Mouse (Mus musculus) right cerebral cortex, postnatal 25 days (tissue): ENCODE data around the gene 4930524N10Rik.

Experiments
- DNase-seq: peaks from one replicate; pipeline ENCODE4 v3.0.0; 2022

4930524N10Rik gene

DNA sequence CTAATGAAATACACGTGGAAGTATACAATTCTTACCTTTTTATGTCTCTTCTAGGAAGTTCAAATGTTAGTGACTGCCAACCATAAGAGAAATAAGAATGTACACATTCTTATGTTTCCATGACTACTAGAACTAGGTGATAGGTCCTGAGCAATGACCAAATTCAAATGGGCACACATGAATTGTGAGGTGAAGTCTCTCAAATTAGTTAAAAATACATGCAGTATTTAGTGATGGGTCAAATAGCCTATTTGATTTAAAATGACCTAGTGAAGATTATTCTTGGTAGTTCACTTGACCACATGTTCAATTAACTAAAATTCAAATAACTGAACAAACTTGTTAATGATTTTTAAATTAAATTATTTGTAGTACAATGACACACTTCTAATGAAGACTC, at the start of gene 4930524N10Rik:
Gene 4930524N10Rik, minus strand, starts transcription at position 101 of the 400 bp plus-strand sequence.
- DNase-seq: no peak

DNA sequence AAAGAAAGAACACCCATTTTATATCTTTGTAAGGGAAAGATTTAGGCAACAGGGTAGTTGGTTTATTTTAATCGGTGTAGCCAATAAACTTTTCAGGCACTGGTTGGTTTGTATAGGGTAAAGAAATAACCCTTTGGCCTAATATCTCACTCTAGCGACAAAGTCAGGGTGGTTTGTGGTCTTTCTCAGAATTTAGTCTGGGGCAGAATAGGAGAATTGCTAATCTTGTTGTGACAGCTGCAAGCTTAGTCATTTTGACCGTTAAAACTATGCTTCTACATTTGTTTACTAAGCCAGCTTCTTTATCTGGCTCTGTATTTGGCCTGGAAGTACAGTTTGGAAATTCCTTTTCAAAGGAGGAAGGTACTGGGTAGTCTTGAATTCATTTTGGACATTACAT, 6.8 kb upstream of the 4930524N10Rik start:
- DNase-seq: no peak

DNA sequence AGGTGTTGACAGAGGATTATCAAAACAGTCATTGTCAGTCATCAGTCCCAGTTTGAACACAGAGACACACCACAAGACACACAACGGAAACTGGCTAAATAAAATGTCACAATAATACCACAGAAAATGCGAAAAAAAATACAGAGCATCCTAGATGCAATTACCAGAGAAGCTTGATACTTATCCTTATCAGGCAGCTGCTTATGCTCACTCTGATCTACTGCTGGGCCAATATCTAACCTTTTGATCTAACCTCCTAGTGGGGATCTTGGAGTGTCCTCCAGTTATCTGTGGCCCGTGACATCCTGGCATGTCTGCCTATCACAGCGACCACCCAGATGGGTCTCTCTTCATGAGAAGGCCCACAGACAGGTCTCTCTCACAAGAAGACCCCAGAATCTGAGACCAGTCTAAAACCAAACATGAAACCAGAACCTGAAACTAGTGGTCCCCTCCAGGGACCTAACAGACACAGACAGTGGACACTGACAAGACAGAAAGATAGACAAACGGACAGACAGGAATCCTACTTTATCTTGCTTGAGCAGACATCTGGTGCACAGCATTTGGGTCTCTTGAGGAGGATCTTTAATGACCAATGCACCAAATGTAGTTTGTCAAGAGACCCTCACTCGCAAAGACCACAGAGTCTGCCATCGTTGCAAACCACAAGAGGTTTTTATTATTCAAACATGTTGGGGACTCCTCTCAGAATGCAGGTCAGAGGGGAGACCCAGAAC, 6.3 kb upstream of the 4930524N10Rik start:
- DNase-seq: no peak

DNA sequence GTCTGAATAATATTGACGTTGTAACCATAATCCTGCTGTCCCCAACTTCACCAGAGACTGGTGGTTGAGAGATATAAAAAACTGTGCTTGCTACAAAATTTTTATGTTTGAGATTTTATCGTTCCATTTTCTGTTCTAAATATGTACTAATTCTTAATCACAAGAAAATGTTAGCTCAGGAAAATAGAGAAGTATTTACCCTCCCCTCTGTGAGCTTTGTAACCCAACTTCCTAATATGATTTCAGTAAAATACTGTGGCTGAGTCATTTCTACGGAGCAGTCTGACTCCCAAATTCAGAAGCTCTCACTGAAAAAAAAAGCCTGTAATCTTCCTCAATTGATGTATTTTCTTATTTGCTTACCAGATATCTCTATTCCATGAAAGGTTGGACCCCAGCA, 4.7 kb upstream of the 4930524N10Rik start:
- no peak for DNase-seq
